Mouse (Mus musculus) heart, postnatal 36 days (tissue): ENCODE data around the gene Kcnn3. TPM values are rescaled to one million over a fixed set of nuclear protein-coding genes. Genes with fewer than 3 reads are reported as not detected.
A peak's percentile ranks its signal among the peaks of the same experiment; 100 is the strongest.

Experiments used
- DNase-seq, 2 experiments: peaks; one replicate each; pipeline ENCODE4 v3.0.0; 2021 to 2022
- intact Hi-C: fragments of 180-260 bp; cut with DNase I; formaldehyde crosslinking; loops from one replicate; pipeline ENCODE4 v1.15.1; 2025
- total RNA-seq, 2 experiments: library from RNA; stranded (reverse); gene quantifications; 2 replicates each; pipeline ENCODE4 v1.2.3; 2021

Gene Kcnn3
- total RNA-seq, 2 experiments from 2014 or later: 1.9 to 2.3 TPM

- intact Hi-C loops: no loop called here
- DNase-seq: no peak
Observed at GRCm38 (mm10) chr3:89557811-89558210, 37.8 kb downstream of the Kcnn3 start.

DNA sequence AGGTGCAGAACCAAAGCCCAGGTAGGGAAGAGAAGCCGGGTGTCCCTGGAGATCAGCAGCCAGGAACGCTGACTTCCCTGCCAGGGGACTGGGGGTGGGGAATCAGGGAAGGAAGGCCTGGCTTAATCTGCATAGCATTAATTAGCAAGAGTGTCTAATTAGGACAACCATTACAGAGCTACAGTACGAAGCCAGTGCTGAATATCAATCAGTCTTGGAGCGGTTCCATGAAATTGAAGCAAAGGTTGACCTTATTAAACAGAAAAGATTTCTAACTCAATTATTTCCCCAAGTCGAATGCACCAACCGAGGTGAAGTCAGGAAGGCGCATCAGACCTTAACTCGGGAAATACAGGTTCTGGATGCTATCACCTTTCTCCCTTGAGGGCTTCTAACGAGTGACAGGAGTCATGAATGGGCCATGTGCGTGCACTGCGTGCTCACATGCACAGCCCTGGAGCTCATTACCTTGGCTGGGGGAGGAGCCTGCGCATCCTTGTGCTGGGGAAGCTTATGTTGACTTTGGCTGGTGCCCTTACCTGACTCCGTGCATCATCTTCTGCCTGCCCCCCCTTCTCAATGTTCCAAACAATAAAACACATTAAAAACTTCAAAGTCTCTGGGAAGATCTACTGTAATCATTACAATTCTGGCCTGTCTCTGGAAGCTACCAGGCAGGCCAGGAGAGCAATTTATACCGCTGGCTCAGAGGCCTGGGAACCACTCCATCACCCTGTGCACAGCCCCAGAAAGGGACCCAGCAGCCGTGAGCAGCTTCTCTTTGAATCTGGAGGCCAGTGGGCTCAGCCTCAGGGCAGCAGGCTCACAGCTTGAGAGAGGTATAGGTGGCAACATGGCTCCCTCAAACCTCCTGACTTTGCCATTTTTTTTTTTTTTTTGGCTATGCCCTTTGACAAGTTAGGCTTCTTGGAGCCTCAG is 39.3 kb downstream of the Kcnn3 start:
- DNase-seq: no peak
- intact Hi-C loops: no loop called here

GRCm38 (mm10) chr3:89561386-89561785 is 41.4 kb downstream of the Kcnn3 start:
- intact Hi-C loops: no loop called here

GRCm38 (mm10) chr3:89565371-89565770 is 45.4 kb downstream of the Kcnn3 start:
- intact Hi-C loops: no loop called here
- DNase-seq: no peak

More at GRCm38 (mm10) chr3:89561386-89561785, 41.4 kb downstream of the Kcnn3 start:
- no peak for DNase-seq

GRCm38 (mm10) chr3:89569058-89569457 is 49.1 kb downstream of the Kcnn3 start:
- DNase-seq: no peak
- intact Hi-C loops: no loop called here

- no peak for DNase-seq
- intact Hi-C loops: loop anchor here (5.0 kb wide), 1 partner anchor 117 kb away; no protein-coding TSS in a partner anchor
Observed at GRCm38 (mm10) chr3:89569707-89570324, 49.9 kb downstream of the Kcnn3 start.

DNA sequence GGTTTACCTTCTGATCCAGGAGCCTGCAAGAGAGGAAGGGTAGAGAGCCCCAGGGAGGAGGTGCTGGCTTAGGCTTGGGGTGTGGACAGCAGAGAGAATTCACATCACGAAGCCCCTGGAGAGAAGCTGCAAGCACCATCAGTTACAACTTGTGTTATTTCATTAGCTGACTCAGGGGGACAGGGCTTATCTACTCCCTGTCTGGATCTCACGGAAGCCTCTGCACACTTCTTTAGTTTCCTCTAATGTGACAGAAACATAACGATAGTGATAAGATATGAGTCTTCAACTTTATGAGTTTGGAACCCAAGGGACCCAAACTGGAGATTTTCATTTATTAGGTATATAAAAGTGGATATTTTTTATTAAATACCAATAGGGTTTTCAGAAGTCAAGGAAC is 50.4 kb downstream of the Kcnn3 start:
- intact Hi-C loops: loop anchor here (5.0 kb wide), 1 partner anchor 117 kb away; no protein-coding TSS in a partner anchor
- DNase-seq: no peak

DNA sequence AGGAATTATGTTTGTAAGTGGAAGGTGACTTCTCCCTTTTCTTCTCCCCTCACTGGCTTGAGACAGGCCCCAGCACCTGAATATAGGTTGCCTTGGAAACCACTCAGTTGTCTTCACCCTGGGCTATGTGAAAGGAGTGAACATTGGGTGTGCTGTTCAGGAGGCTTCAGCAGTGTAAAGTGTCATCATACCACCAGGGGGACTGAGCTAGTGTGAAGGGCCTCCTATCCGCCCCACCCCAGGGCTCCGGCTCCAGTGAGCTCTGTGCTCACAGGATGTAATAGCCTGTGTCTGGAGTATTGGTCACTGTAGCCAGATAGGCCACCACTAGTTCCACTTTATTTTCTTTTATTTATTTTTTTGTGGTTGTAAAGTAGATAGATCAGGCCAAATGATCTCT is 54.3 kb downstream of the Kcnn3 start:
- no peak for DNase-seq
- intact Hi-C loops: loop anchor here (5.0 kb wide), 1 partner anchor 113 kb away; no protein-coding TSS in a partner anchor

- DNase-seq: no peak
- intact Hi-C loops: no loop called here
Observed at GRCm38 (mm10) chr3:89576381-89576780, 56.4 kb downstream of the Kcnn3 start.

DNA sequence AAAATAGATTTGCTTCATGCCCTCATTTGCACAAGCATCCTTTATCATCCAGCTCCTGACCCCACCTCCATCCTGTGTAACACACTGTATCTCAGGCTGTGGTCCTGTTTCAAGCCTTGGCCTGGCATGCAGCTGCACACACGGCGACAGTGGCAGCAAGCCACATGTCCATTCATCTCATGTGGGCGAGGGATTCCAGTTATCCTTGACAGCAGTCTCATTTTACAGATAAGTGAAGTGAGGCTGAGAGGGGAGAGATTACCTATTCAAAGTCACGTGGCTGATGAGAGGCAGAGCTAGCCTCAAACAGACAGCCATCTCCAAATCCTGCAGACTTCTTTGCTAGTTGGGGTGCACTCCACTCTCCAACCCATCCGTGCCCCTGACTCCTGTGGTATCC is 57.2 kb downstream of the Kcnn3 start:
- intact Hi-C loops: no loop called here
- no peak for DNase-seq

GRCm38 (mm10) chr3:89578083-89578482 is 58.1 kb downstream of the Kcnn3 start:
- intact Hi-C loops: loop anchor here (2.0 kb wide), 1 partner anchor 57 kb away; the partner anchor contains the start of gene Kcnn3
- no peak for DNase-seq

DNA sequence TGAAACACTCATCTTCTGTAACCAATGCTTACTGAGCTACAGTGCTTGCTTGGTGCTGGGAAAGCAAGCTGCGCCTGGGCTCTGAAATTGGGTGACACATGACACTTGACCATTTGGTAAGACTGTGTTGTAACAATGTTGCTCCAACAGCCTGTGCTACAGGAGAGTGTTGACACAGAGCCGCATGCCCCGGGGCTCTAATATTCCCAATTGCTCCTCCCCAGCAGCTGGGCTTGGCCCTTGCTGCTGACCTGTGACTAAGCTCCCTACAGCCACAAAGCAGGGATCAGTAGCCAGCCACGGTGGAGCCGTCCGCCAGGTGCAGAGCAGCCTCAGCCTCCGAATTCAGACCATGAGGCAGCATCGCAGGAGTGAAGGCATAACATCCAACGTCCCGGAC is 58.8 kb downstream of the Kcnn3 start:
- DNase-seq: peak in 1 of 2 experiments; percentile 10
- intact Hi-C loops: loop anchor here (2.0 kb wide), 1 partner anchor 58 kb away; the partner anchor contains the start of gene Kcnn3

DNA sequence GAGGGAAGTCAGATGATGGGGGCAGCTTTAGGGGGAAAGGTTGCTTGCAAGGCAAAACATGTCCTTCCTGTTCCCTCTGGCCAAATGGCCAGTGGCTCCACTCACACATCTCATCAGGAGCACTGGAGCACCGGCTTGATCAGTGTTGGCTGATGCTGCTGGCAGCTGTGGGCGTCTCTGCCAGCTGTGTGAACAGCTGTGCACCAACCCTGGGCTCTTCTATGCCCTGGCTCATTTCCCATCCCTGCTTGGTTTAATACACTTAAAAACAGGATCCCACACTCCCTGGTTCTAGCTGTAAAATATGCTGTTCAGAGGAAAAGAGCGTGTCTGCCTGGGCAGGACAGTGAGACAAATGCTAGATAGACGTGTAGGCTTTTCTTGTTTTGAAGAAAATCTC is 64.3 kb downstream of the Kcnn3 start:
- DNase-seq: no peak
- intact Hi-C loops: no loop called here

DNA sequence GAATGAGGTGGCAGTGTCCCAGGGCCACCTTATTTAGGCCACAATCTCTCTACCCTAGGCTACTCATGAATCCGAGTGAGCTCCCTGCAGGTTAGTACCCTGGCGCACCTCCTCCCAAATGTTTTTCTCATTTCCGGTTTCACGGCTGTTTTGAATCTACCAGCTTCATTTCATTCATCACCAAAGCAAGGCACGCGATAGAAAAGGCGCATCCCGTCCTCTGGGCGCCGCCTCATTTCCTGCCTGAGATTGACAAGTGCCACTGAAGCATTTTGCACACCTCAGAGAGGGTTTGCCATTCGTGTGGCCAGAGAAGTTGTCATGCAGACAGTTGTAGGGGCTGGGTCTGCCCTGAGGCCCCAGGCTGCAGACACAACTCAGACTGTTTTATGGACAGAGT is 68.5 kb downstream of the Kcnn3 start:
- intact Hi-C loops: no loop called here

DNA sequence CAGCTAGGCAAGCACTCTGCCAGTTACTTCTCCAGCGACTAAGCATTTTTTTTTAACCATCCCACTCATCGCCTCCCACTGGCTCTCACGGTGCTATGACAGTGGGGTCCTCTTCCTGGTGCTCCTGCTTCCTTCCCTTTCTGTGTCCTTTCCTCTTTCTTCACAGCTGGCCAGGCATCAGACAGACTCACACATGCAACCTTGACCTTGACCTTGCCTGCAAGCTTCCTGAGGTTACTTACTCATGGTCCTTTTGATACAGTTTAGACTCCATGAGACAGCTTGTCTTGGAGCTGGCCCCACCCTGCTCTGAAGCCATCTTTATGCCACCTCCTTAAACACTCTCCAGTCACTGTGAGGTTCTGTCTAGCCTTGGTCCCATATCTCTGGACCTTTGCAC is 69.4 kb downstream of the Kcnn3 start:
- intact Hi-C loops: no loop called here
- no peak for DNase-seq

More for the DNA sequence above, 68.5 kb downstream of the Kcnn3 start:
- no peak for DNase-seq

DNA sequence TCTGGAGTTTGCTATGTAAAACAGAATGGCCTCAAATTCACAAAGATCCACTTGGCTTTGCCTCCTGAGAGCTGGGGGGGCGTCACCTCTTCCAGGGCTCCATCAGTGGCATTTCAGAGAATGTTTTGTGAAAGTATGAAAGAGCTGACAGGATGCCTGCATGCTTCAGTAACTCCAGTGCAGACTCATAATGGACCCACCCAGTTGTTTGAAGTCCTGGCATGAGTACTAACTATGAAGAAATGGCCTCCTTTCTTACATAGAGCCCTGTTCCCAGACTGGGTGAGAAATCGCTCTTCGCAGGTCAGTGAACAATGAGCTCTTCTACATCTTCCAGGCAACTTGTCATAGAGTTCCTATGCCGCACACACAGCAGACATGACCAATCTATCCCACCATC is 70.4 kb downstream of the Kcnn3 start:
- DNase-seq: no peak
- intact Hi-C loops: no loop called here

DNA sequence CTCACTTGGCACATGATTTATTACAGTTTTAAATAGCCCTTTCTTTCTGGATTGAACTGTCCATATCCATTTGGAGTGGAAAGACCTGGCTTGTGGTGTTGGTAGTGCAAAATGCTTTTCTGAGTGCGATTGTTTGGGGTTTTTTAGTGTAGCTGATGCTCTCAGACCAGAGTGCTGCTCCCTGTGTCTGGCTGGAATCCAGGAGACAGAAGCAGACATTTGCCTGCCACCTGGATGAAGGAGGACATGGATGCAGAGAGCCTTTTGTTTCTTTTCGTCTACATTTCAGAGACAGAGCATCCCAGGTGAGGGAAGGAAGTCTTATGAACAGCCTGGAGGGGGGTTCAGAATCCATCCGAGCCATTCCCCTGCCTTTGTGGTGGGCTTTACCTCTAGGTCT is 71.5 kb downstream of the Kcnn3 start:
- intact Hi-C loops: no loop called here
- no peak for DNase-seq

- no peak for DNase-seq
Observed at GRCm38 (mm10) chr3:89592809-89593208, 72.8 kb downstream of the Kcnn3 start.

GRCm38 (mm10) chr3:89593524-89593923 is 73.6 kb downstream of the Kcnn3 start:
- intact Hi-C loops: no loop called here
- DNase-seq: no peak

More at GRCm38 (mm10) chr3:89592809-89593208, 72.8 kb downstream of the Kcnn3 start:
- intact Hi-C loops: no loop called here

GRCm38 (mm10) chr3:89598361-89598760 is 78.4 kb downstream of the Kcnn3 start:
- intact Hi-C loops: no loop called here
- no peak for DNase-seq

DNA sequence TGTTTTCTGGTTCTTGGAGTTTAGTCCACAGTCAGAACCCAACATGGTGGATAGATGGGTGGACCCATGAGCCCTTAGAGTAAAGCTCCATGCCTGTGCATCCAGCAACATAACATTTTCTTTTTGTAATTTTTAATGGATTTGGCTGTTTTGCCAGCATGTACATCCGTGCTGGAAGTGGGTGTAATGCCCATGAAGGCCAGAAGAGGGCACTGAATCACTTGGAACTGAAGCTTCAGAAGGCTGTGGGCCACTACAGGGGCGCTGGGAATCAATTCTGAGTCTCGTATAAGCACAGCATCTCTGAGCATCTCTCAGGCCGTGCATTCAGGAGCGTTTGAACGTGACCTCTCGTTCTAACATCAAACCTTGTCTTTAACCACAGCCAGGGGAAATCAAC is 79.0 kb downstream of the Kcnn3 start:
- intact Hi-C loops: no loop called here
- DNase-seq: no peak

- intact Hi-C loops: no loop called here
- no peak for DNase-seq
Observed at GRCm38 (mm10) chr3:89601060-89601459, 81.1 kb downstream of the Kcnn3 start.
